Mouse (Mus musculus): Measurements from ENCODE around the gene Rab37. TPM values are rescaled to one million over a fixed set of nuclear protein-coding genes. Genes with fewer than 3 reads are reported as not detected.

Rab37 gene
- polyA plus RNA-seq, 1 experiment from 2014 or later: 1.1 TPM

DNA sequence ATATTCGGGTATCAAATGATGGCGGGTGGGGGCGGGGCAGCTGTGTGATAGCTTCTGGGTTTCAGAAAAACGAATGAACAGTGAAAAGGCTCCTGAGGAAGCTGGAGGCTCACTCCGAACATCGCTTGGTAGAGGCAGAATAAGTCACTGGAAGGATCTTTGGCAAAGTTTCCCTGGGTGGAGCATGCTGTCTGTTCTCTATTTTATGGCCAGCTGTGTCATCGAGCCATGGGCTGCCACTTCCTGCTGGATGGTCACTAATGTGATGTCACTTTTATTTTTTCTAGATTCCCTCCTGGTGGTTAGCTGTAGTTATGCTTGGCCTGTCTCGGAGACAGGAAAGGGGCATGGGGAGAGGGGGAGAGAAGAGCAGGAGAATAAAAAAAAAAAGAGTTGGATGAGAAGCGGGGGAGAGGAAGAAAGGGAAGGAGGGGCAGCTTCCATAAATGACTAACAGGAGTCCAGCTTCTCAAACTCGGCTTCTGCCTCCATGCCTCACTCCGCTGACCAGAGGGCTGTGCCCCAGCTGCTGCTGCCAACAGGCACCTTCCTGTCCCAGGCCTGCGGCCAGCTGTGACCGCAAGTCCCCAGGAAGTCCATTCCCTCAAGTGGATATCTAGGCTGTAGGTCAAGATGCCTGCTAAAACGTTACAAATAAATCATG lies 19.5 kb upstream of the Rab37 start:
- no peak overlapping the region for H3K27ac ChIP-seq
- WGBS: 22% methylated on average over 14 of the region's 14 CpGs

DNA sequence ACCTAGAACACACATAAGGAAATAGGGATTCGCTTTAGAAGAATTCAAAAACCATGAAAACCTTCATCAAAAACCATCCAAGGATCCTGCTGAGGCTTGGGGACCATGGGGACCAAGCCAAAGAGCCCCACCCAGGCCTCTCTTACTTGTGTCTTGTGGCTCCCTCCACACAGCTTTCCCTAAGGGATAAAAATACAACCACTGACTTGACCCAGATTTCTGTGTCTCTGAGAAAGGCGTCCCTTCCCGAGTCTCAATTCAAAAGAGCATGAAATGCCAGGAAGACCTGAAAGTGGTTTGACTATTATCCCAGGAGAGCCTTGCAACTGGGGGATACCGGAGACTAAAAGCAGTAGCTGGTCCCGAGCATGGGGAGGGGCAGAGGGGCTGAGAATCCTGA lies 18.2 kb upstream of the Rab37 start:
- H3K4me3 ChIP-seq: no peak overlapping the region
- no peaks in the 10 kb centered on the region; the same call in 1 of the 2 replicates for H3K27me3 ChIP-seq
- H3K9me3 ChIP-seq (replicated peaks): no peaks in the 10 kb centered on the region
- H3K36me3 ChIP-seq: no peaks in the 10 kb centered on the region
- H3K4me2 ChIP-seq: no peak overlapping the region
- H3K4me1 ChIP-seq (replicated peaks): 0 out of 2 replicates have a peak, but pooled peaks cover 4% of the 10 kb centered on the region
- WGBS: 66% methylated on average over 5 of the region's 5 CpGs
- H3K27ac ChIP-seq: no peak overlapping the region
- H3K9ac ChIP-seq: no peak overlapping the region
- no peak for ATAC-seq (replicated peaks; ENCODE audit: insufficient number of reproducible peaks, insufficient read depth, low FRiP score, low read depth)

More for the DNA sequence above, 19.5 kb upstream of the Rab37 start:
- no peak overlapping the region for H3K4me3 ChIP-seq
- H3K36me3 ChIP-seq: no peaks in the 10 kb centered on the region
- ATAC-seq (replicated peaks; ENCODE audit: insufficient number of reproducible peaks, insufficient read depth, low FRiP score, low read depth): no peak
- peak overlapping the region; percentile 29 for H3K4me2 ChIP-seq
- H3K9me3 ChIP-seq (replicated peaks): no peaks in the 10 kb centered on the region
- 0 out of 2 replicates have a peak, but pooled peaks cover 4% of the 10 kb centered on the region for H3K4me1 ChIP-seq (replicated peaks)
- H3K27me3 ChIP-seq: no peaks in the 10 kb centered on the region; the same call in 1 of the 2 replicates
- H3K9ac ChIP-seq: no peak overlapping the region

DNA sequence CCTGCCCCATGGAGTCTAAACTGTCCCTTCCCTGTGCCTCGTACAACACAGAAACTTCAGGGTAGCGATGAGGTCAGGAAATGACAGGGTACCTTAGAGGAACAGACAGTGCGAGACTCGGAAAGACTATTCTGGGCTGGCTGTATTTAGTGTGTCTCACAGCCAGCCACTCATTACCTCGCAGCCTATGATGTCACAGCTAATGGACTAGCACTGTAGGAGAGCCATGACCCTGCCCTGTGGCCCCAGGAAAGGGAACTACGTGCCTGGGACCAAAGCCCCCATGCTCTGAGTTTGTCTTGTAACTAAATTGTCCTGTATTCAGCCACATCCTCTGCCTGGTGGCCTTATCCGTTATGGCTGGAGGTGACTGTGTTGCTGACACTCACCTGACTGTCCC lies 15.8 kb upstream of the Rab37 start:
- Histone ChIP-seq H3K9me3 (replicated peaks) (no peaks in the 10 kb centered on the region), H3K27me3 (no peaks in the 10 kb centered on the region; the same call in 1 of the 2 replicates), H3K4me3 (no peak overlapping the region), H3K4me2 (no peak overlapping the region), H3K36me3 (no peaks in the 10 kb centered on the region), H3K9ac (no peak overlapping the region), H3K4me1 (replicated peaks) (0 out of 2 replicates have a peak, but pooled peaks cover 4% of the 10 kb centered on the region), H3K27ac (no peak overlapping the region)
- WGBS: 50% methylated on average over 7 of the region's 7 CpGs
- no peak for ATAC-seq (replicated peaks; ENCODE audit: insufficient number of reproducible peaks, insufficient read depth, low FRiP score, low read depth)

DNA sequence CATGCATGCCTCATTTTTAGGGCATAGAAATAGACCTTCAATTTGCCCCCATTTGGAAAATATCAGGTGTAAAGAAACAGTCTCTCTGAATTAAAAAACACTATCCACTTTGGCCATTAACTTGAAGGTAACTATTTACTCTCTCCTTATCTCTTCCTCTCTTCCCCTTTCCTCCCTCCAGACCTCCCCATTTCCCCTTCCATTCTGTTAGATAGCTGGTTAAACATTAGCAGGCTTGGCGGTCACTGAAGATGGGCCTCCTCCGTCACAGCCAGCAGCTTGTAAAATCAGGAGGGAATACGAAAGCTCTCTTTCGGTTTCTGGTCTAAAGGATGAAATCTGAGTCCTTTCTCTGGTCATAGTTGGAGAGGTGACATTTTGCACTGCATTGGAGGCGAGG lies 15.4 kb upstream of the Rab37 start:
- H3K36me3 ChIP-seq: no peaks in the 10 kb centered on the region
- H3K9me3 ChIP-seq (replicated peaks): no peaks in the 10 kb centered on the region
- ATAC-seq (replicated peaks; ENCODE audit: insufficient number of reproducible peaks, insufficient read depth, low FRiP score, low read depth): no peak
- H3K4me1 ChIP-seq (replicated peaks): 0 out of 2 replicates have a peak, but pooled peaks cover 4% of the 10 kb centered on the region
- no peak overlapping the region for H3K4me2 ChIP-seq
- H3K27me3 ChIP-seq: no peaks in the 10 kb centered on the region; the same call in 1 of the 2 replicates
- H3K27ac ChIP-seq: no peak overlapping the region
- WGBS: 46% methylated on average over 5 of the region's 5 CpGs
- H3K9ac ChIP-seq: no peak overlapping the region
- no peak overlapping the region for H3K4me3 ChIP-seq

DNA sequence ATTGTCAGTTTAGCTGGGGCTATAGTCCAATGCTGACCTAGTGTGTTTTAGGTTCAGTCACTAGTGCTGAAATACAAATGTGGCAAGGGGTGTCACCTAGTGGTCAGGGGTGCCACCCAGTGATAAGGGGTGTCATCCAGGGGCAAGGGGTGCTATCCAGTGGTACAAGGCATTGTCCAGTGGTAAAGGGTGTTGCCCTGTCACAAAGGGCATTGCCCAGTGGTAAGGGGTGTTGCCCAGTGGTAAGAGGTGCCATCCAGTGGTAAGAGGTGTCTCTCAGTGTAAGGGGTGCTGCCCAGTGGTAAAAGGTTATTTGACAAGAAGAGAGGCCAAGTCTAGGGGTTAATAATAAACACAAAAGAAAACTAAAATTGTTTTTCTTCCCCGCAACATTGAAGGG lies 13.8 kb upstream of the Rab37 start:
- Histone ChIP-seq H3K4me3 (no peak overlapping the region), H3K4me1 (replicated peaks) (no peaks in the 10 kb centered on the region), H3K36me3 (no peaks in the 10 kb centered on the region), H3K4me2 (no peak overlapping the region), H3K27me3 (peaks cover 6% of the 10 kb centered on the region; the same call in 1 of the 2 replicates), H3K27ac (no peak overlapping the region), H3K9me3 (replicated peaks) (no peaks in the 10 kb centered on the region), H3K9ac (no peak overlapping the region)
- no peak for ATAC-seq (replicated peaks; ENCODE audit: insufficient number of reproducible peaks, insufficient read depth, low FRiP score, low read depth)
- WGBS: 80% methylated on average over 1 of the region's 1 CpGs

DNA sequence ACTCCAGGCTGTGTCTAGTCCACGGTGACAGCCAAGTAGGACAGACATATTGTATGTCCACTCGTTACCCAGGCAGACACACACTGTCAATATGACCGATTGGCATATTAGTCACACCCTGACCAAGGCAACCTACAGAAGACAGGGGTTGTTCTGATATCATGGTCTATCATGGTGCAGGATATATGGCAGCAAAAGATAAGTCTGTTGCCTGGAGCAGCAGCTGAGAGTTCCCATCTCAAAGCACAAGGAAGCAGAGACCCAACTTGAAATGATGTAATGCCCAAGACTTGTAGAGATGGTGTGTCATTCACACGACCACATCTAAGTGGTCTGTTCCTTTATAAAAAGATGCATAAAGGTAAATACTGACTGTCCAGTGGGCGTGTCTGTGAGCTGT lies 12.6 kb upstream of the Rab37 start:
- H3K27ac ChIP-seq: no peak overlapping the region
- H3K4me3 ChIP-seq: no peak overlapping the region
- H3K9ac ChIP-seq: no peak overlapping the region
- no peak overlapping the region for H3K4me2 ChIP-seq
- H3K4me1 ChIP-seq (replicated peaks): no peaks in the 10 kb centered on the region
- WGBS: 75% methylated on average over 5 of the region's 5 CpGs
- H3K9me3 ChIP-seq (replicated peaks): no peaks in the 10 kb centered on the region
- no peak for ATAC-seq (replicated peaks; ENCODE audit: insufficient number of reproducible peaks, insufficient read depth, low FRiP score, low read depth)
- H3K27me3 ChIP-seq: peaks cover 9% of the 10 kb centered on the region
- no peaks in the 10 kb centered on the region for H3K36me3 ChIP-seq

DNA sequence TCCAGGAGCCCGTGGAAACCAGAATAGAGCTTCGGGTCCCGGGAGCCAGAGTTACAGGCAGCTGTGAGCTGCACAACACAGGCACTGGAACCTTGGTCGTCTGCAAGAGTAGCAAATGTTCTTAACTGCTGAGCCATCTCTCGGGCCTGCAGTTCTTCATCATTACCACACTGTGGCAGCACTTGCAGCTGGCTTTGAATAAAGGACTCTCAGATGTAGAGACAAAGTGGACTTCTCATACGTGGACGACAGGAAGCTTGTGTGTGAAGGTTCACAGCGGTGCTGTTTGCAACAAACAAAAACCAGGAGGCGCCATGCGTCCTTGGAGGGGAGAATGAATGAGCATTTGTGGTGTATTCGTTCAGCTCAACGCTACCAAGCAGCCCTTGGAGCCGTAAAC lies 10.3 kb upstream of the Rab37 start:
- Histone ChIP-seq H3K4me3 (no peak overlapping the region), H3K27ac (no peak overlapping the region), H3K4me2 (no peak overlapping the region), H3K9me3 (replicated peaks) (no peaks in the 10 kb centered on the region), H3K27me3 (peaks cover 30% of the 10 kb centered on the region), H3K9ac (no peak overlapping the region), H3K36me3 (no peaks in the 10 kb centered on the region), H3K4me1 (replicated peaks) (no peaks in the 10 kb centered on the region)
- ATAC-seq (replicated peaks; ENCODE audit: insufficient number of reproducible peaks, insufficient read depth, low FRiP score, low read depth): no peak
- WGBS: 37% methylated on average over 13 of the region's 13 CpGs

DNA sequence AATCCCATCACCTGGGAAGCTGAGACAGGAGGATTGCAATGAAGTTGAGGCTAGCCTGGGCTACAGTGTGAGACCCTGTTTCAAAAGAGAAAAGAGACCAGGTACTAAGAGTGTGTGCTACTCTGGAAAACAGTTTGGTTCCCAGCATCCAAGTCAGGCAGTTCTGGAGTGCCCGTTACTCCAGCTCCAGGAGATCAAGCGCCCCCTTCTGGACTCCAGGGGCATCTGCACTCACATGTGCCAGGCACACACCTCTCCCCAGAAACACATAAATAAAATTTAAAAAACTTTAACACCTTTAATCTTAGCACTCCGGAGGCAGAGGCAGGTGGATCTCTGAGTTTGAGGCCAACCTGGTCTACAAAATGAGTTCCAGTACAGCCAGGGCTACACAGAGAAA lies 9.9 kb upstream of the Rab37 start:
- WGBS: 59% methylated on average over 3 of the region's 3 CpGs
- ATAC-seq (replicated peaks; ENCODE audit: insufficient number of reproducible peaks, insufficient read depth, low FRiP score, low read depth): no peak
- Histone ChIP-seq H3K27me3 (peaks cover 35% of the 10 kb centered on the region), H3K9ac (no peak overlapping the region), H3K4me1 (replicated peaks) (no peaks in the 10 kb centered on the region), H3K9me3 (replicated peaks) (no peaks in the 10 kb centered on the region), H3K4me2 (no peak overlapping the region), H3K36me3 (no peaks in the 10 kb centered on the region), H3K27ac (no peak overlapping the region), H3K4me3 (no peak overlapping the region)

DNA sequence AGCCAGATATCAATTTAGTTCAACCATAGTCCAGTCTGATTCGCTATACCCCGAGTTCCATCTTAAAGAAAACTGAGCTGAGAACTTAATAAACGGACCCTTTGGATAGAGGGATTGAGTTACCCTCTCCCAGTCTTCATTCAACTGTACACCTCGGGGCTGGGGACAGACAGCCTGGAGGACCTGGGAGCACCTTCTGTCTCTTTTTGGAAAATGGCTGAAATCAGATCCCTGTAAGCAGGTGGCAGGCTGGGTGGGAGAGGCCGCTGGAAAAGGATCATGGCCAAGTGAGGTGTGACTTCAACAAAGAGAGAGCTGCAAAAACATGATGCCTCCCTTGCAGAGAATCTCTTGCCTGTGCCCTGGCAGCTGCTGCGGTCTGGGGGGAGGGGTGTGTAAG lies 9.0 kb upstream of the Rab37 start:
- Histone ChIP-seq H3K9me3 (replicated peaks) (no peaks in the 10 kb centered on the region), H3K9ac (no peak overlapping the region), H3K27me3 (peaks cover 43% of the 10 kb centered on the region), H3K4me1 (replicated peaks) (no peaks in the 10 kb centered on the region), H3K27ac (no peak overlapping the region), H3K36me3 (no peaks in the 10 kb centered on the region), H3K4me2 (no peak overlapping the region), H3K4me3 (no peak overlapping the region)
- WGBS: 67% methylated on average over 6 of the region's 6 CpGs
- ATAC-seq (replicated peaks; ENCODE audit: insufficient number of reproducible peaks, insufficient read depth, low FRiP score, low read depth): no peak

DNA sequence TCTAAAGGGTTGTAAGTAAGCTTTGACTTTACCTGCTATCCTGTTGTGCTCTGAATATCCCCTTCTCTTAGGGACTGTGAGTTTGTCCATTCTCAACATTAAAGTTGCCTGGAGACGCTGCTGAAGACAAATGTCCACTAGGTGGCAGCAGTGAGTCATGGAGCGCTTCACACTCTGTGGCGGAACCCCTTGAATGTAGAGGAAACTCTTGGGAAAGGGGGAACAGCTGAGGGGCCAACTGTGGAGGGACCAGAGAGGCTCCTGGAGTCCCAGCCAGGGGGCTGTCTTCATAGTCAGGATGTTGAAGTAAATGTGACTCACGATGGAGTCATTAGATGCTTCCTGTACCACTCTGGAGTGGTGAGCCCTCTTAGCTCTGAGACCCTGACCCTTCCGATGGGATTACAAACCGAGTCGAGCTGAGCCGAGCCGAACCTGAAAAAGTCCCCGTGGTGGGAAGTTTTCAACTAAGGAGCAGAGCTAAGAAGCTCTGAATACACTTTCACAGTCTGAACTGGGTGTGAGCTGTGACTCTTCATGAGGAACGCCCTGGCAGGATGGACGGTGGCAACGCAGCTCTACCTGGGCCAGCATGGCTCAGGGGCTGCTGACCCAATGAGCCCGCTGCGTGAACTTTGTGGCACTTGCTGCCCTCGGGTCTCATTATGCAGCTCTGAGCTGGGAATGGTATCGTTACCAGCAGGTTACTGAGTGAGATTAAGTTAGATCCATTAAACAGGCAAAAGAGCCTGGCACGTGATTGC lies 7.7 kb upstream of the Rab37 start:
- H3K4me2 ChIP-seq: no peak overlapping the region
- no peaks in the 10 kb centered on the region for H3K36me3 ChIP-seq
- no peak overlapping the region for H3K9ac ChIP-seq
- no peak overlapping the region for H3K27ac ChIP-seq
- no peaks in the 10 kb centered on the region for H3K4me1 ChIP-seq (replicated peaks)
- peaks cover 43% of the 10 kb centered on the region for H3K27me3 ChIP-seq
- ATAC-seq (replicated peaks; ENCODE audit: insufficient number of reproducible peaks, insufficient read depth, low FRiP score, low read depth): 0 out of 2 replicates have a peak, but pooled peaks have one; percentile 35
- H3K4me3 ChIP-seq: no peak overlapping the region
- WGBS: 37% methylated on average over 18 of the region's 18 CpGs
- no peaks in the 10 kb centered on the region for H3K9me3 ChIP-seq (replicated peaks)

DNA sequence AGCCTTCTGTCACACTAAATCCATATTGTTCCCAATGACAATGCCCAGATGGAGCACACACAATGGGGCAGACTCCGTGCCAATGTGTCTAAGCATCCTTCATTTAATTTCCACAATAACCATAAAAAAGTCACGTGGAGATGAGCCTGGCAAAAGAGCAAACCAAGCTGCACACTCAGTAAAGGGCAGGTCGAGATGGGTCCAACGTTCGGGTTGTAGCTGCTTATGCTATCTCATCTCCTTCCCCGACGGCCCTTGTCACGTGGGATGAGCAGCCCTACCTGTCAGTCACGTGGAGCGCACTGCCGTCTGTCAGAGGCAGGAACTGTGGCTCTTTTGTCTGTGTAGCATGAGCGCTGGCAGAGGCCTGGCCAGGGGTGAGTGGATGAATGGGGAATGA lies 6.6 kb upstream of the Rab37 start:
- Histone ChIP-seq H3K4me3 (no peak overlapping the region), H3K9ac (no peak overlapping the region), H3K4me1 (replicated peaks) (no peaks in the 10 kb centered on the region), H3K36me3 (no peaks in the 10 kb centered on the region), H3K27me3 (peaks cover 43% of the 10 kb centered on the region), H3K27ac (no peak overlapping the region), H3K9me3 (replicated peaks) (no peaks in the 10 kb centered on the region), H3K4me2 (no peak overlapping the region)
- no peak for ATAC-seq (replicated peaks; ENCODE audit: insufficient number of reproducible peaks, insufficient read depth, low FRiP score, low read depth)
- 41% methylated on average over 12 of the region's 12 CpGs for WGBS

Data from heart, embryonic 15.5 days (tissue).